Mouse (Mus musculus) kidney, postnatal 25 days (tissue): ENCODE results near the gene Ppfibp1.

Experiments
- DNase-seq, 2 experiments: peaks; one replicate each; pipeline ENCODE4 v3.0.0; 2021; ENCODE audit warnings: mixed read lengths in 2 of 2

Ppfibp1 gene

GRCm38 (mm10) chr6:146881896-146882770 is 6.2 kb upstream of the Ppfibp1 start:
- DNase-seq, result no peak

DNA sequence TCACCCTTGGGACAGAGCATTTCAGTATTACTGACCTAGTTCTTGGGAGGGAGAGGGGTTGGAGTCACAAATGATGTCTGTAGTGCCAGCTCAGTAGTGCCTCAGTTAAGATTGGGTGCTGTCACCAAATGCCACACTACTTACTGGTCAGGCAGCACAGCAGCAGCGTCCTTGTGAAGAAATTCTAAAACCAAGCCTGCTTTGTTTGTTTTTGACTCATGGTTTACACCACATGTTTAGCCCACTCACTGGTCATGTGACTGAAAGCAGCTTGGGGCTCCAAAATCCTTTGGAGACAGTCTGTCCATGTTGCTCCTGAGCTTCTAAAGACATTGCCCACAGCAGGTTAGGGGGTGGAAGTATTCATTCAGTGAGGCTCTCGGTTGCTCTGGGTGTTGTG is 4.9 kb upstream of the Ppfibp1 start:
- no peak for DNase-seq

DNA sequence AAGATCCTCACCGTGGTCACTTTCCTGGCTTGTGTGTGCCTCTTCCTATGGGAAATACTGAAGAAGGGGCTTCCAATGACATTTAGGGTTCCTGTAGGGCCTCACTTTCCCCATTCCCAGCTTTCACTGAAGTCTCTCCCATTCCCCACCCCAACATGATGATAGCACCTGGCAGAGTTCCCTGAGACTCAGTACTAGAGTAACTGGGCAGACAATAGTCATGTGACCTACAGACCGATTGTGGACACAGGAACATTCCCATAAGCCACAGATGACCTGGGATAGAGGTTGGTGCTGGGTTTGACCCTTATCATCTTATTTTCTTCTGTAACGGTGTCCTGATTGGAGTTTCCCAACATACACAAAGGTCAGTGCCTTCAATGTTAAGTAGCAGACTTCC is 4.1 kb upstream of the Ppfibp1 start:
- no peak for DNase-seq

GRCm38 (mm10) chr6:146884851-146885250 is 3.4 kb upstream of the Ppfibp1 start:
- peak; percentile 49 to 69 for DNase-seq

DNA sequence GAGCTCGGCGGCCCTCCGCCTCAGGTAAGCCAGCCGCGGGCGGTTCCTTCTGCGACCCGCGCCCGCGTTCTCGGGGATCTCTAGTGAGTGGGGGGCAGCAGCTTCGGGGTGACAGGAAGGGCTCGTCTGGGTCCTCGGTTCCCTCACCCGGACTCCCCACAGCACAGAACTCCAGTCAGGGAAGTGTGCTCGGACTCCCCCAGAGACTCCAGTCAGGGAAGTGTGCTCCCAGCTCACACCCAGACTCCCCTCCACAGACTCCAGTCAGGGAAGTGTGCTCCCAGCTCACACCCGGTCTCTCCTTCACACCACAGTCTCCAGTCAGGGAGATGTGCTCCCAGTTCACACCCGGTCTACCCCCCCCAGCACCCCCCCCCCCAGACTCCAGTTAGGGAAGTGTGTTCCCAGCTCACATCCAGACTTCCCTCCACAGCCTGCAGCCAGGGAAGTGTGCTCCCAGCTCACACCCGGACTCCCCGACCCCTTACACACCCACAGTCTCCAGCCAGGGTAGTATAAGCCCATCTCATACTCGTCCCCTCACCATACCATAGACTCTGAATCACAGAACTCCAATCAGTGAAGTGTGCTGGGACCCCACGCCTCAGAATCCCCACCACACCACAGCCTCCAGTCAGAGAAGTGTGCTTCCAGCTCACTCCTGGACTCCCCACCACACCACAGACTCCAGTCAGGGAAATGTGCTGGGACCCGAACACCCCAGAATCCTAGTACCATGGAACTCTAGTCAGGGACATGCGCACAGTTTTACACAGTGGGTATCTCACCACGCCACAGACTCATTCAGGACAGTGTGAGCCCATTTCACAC is 588 bp downstream of the Ppfibp1 start:
- no peak for DNase-seq

GRCm38 (mm10) chr6:146890215-146890614 is 1.9 kb downstream of the Ppfibp1 start:
- no peak for DNase-seq

DNA sequence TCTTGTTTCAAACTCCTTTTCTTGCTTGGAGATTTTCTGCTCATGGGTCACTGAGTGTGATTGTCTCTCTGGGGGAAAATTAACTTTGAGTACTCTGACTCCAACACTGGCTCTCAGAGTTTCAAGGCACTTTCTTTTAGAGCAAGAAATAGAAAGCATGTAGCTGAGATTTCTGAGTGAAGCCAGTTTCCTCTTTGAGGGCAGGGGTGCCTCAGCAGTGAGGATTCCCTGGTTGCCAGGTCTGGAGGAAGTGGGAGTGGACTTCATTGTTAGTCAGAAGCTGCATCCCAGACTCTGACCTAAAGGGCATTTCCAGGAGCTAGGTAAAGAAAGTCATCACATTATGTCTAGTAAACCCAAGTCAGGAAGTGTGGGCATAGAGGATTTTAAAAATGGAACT is 2.3 kb downstream of the Ppfibp1 start:
- DNase-seq, result peak; percentile 30 to 57

DNA sequence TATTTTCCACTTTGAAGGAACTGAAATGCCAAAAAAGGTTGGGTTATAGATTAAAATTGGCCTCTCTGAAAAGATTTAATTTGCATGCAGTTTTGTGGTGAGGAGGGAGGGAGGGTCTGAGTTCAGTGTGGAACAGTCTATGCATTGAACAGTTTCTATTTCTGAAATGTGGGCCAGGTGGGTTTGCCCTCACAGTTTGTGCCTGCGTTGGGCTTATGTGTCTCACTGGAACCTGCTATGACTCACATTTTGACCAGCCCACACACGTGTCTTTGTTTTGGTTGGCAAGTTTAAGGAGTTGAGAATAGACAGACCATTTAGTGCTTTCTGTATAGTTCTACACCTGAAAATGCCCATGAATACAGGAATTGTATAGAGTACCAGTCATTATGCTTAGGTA is 5.6 kb downstream of the Ppfibp1 start:
- DNase-seq, result no peak

GRCm38 (mm10) chr6:146898709-146899108 is 10.4 kb downstream of the Ppfibp1 start:
- peak; percentile 47 to 73 for DNase-seq

- no peak for DNase-seq
These were observed 11.4 kb downstream of the Ppfibp1 start for GRCm38 (mm10) chr6:146899647-146900046.

- DNase-seq, result peak in 1 of 2 experiments; percentile 32
These were observed 13.6 kb downstream of the Ppfibp1 start for GRCm38 (mm10) chr6:146901929-146902328.

GRCm38 (mm10) chr6:146903632-146904031 is 15.3 kb downstream of the Ppfibp1 start:
- DNase-seq, result no peak

DNA sequence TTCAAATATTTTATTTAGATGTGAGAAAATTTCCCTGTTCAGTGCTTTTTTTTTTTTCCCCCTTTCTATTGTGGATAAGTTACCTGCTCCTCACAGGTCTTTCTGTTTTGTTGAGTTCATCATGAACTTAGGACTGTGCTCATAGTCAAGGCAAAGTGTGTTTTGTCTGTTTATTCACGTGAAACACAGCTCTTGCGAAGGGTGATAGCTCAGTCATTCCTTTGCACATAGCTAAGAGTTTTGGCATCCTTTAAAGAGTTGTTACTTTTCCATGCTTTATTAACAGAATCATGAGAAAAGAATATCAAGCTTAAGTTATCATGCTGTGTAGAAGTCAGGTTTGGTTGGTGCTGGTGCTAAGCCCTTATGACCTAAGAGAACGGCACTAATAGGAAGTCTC is 16.4 kb downstream of the Ppfibp1 start:
- no peak for DNase-seq

DNA sequence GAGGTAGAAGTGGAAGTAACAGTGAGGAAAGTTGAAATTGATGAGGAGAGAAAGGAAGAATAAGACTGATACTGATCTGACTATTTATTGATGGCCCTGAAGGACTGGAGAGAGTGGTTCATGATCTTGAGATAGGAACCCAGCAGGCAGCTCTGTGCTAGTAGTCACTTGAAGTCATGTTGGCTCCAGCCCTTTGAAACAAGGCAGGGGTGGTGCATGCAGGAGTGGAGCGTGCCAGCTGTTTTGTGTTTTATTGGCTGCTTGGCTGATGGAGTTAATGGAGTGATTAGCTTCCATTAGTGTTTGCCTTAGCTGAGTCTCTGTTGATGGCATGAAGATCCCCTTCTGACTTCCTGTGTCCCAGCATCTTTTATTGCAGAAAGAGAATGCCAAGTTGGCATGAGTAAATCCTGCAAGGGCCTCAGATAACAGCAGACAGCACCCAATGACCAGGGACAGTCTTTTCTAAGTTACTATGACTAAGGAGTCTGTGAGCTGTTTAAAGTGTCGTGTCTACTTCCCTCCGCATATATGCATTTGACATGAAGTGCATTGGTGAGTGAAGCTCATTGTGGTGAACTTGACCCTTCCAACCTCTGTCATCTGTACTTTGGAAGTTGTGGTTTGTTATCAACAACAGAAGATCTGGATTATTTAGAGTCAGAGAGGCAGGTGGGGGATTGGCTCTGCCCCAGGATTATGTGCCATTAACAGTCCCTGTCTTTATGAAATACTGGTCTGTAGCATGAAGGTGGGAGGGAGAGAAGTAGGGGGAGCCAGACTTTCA is 17.9 kb downstream of the Ppfibp1 start:
- no peak for DNase-seq

DNA sequence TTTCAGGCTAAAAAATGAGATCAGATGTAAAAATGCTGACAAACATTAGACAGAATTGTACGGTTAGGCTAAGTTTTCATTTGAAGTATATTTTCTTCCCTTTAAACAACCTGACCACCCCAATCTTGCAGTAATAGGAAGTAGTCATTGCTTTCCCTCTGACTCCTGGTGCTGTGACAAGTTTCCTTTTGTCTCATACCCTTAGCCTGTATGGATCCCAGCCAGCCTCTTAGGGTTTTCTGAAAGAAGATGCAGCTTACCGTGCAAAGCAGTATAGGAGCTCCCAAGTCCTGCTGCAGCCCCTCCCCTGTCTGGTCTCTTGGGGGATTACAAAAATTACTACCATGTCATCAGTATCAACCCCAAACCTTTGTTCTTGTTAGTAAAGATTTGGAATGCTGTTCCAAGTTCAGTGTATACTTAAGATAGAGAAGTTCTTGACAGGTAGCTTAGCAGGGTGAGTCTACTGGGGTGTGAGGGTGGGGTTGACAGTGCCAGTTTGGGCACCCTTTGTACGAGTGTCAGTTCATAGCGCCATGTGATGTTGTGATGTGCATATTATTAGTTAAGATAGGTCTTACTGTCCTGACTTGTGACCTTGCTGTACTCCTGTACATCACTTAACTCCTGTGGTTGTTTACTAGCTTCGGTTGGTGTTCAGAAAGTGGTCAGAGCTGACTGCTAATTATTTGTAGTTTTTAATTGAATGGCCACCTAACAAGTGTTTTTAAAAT is 18.9 kb downstream of the Ppfibp1 start:
- no peak for DNase-seq

DNA sequence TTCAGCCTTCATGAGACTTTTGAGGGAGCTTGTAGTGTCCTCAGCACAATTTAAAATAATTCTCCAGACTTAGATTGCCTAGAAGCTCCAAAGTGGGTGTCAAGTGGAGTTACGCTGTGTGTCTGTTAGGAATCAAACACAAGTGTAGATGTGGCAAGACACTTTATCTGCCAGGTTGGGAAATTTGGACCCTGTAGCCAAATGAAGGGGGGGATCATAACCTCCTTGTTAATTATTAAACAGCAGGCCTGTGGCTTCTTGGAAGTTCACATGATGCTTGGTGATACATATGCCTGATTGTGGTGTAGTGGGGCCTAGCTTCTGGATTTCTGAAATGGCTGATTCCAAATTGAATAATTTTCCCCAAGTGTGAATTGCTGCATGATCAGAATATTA is 19.5 kb downstream of the Ppfibp1 start:
- peak; percentile 40 to 51 for DNase-seq

DNA sequence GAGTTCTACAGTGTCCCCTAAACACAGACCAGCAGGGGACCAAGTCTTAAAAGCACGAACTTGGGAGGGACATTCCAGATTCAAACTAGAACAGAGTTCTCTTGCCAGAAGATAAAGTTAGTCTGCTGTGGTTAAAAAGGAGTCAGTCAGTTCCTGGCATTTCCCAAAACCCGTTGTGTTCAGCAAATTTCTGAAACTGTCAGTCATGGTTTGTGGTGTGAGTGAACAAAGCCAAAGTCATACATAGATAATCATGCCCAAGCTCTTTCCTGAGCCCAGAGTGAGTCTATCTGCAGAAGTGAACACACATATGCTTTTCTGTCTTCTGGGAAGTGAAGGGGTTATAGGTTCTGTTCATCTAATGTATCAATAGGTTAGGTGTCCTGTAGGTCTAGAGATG is 20.5 kb downstream of the Ppfibp1 start:
- DNase-seq, result no peak

- DNase-seq, result no peak
These were observed 21.6 kb downstream of the Ppfibp1 start for GRCm38 (mm10) chr6:146909725-146910489.

DNA sequence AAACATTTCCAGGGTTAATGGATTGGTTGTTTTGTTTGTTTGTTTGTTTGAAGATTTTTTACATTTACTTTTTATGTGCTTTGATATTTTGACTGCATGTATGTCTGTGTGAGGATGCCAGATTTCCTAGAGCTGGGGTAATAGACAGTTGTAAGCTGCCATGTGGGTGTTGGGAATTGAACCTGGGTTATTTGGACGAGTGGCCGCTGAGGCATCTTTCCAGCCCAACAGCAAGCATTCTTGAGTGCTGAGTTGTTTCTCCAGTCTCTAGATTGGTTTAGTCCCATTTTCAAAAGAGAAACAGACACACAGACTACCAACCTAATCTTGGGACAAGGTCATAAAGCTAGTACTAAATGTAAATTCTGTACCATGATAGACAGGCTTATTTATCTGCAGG is 22.5 kb downstream of the Ppfibp1 start:
- DNase-seq, result no peak

DNA sequence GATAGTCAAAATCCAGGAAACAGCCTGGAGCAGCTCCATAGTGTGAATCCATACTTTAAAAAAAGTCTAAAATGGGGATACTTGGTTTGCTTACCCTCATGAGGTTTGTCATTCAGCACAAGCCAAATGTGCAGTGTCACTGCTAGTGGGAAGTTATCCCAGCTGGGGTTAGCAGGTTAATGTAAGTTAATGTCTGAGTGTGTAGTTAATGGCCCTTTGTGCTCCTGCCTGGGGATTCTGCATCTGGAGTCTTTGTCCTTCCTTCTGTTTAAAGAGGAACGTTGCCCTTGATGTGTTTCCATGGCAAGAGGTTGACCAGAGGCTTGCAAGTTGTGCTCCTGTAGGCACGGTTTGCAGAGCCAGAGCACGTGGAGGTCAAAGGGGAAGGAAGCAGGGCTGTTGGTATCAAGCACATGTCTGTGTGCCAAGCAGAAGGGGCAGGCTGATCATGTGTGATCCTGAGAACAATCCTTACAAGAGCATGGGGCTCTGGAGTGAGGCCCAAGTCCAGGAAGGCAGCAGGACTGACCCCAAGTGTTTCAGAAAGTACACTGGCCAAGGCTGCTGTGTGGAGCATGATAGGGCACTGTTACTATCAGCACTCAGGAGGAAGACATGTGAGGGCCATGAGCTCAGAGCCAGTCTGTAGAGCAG is 24.7 kb downstream of the Ppfibp1 start:
- peak; percentile 67 to 91 for DNase-seq
